Mouse (Mus musculus): ENCODE measurements at regions not wholly inside any gene's neighbourhood (a gene's known extent, or its start where the extent isn't known, plus 50 kb on each side); places are given as distances from the start of the nearest gene placed in this dataset.

- H3K4me2 ChIP-seq (ENCODE audit: low read depth, low read length): no peak overlapping the region
- DNase-seq (ENCODE audit: low spot score): no peak
- H3K36me3 ChIP-seq (replicated peaks; ENCODE audit: control insufficient read depth, insufficient read depth, low read depth, low read length): no peaks in the 10 kb centered on the region
- 87% methylated on average over 6 of the region's 6 CpGs for WGBS
- no peak overlapping the region for H3K27ac ChIP-seq (replicated peaks; ENCODE audit: low read depth, low read length)
- H3K4me3 ChIP-seq (ENCODE audit: low read depth, low read length): no peak overlapping the region
- no peaks in the 10 kb centered on the region for H3K9me3 ChIP-seq (replicated peaks; ENCODE audit: control insufficient read depth, low read length)
- H3K9ac ChIP-seq (replicated peaks; ENCODE audit: low read length): no peak overlapping the region
- no peak for ATAC-seq (replicated peaks; ENCODE audit: insufficient number of reproducible peaks, low FRiP score, low TSS enrichment, low read depth)
- H3K4me1 ChIP-seq (ENCODE audit: control insufficient read depth, insufficient read depth, low read length): no peaks in the 10 kb centered on the region
- H3K27me3 ChIP-seq (ENCODE audit: control insufficient read depth, insufficient read depth, low read length): no peaks in the 10 kb centered on the region
Observed at GRCm38 (mm10) chr6:16281938-16282337, 561.5 kb downstream of the Mdfic start.
